Mouse (Mus musculus) testis, adult 2 months (tissue): Measurements from ENCODE around the gene Zfp580. TPM values are rescaled to one million over a fixed set of nuclear protein-coding genes. Genes with fewer than 3 reads are reported as not detected.

ENCODE experiments used
- H3K27ac ChIP-seq: fragments of 200-500 bp; 2 replicates; pipeline ENCODE4 v1.5.1; 2012; ENCODE audit warnings: low read depth, low read length; ENCODE audit not compliant: control insufficient read depth, insufficient read depth
- H3K27me3 ChIP-seq: fragments of 200-500 bp; 2 replicates; pipeline ENCODE4 v1.6.1; 2012; ENCODE audit warnings: mild to moderate bottlenecking, low read length, moderate library complexity; ENCODE audit not compliant: control insufficient read depth, insufficient read depth
- H3K36me3 ChIP-seq: fragments of 200-500 bp; 2 replicates; pipeline ENCODE4 v1.6.1; 2012; ENCODE audit warnings: mild to moderate bottlenecking, low read length; ENCODE audit not compliant: control insufficient read depth, insufficient read depth
- H3K4me1 ChIP-seq: fragments of 200-500 bp; 2 replicates; pipeline ENCODE4 v1.6.1; 2012; ENCODE audit warnings: low read length; ENCODE audit not compliant: control insufficient read depth, insufficient read depth
- H3K4me3 ChIP-seq: fragments of 200-500 bp; 2 replicates; pipeline ENCODE4 v1.5.1; 2012; ENCODE audit warnings: low read depth, mild to moderate bottlenecking, low read length, moderate library complexity, mixed read lengths; ENCODE audit not compliant: control insufficient read depth
- CTCF ChIP-seq: fragments of 200-500 bp; IDR thresholded peaks from 2 replicates; pipeline ENCODE4 v1.5.1; 2012; ENCODE audit warnings: low read depth, mild to moderate bottlenecking, inconsistent platforms, low read length, moderate library complexity; ENCODE audit not compliant: control insufficient read depth, insufficient read depth, insufficient replicate concordance
- POLR2A ChIP-seq: fragments of 200-500 bp; IDR thresholded peaks from 2 replicates; pipeline ENCODE4 v1.6.1; 2012; ENCODE audit warnings: low read depth, mild to moderate bottlenecking, inconsistent platforms, low read length, moderate library complexity; ENCODE audit not compliant: control insufficient read depth
- polyA plus RNA-seq: library from polyadenylated mRNA; depleted of rRNA; stranded (reverse); fragments of >200 nt; gene quantifications from 2 replicates; pipeline ENCODE4 v1.2.3, GENCODE M21; 2012

The Zfp580 gene
- polyA plus RNA-seq, 1 experiment = 9.4 TPM

- no peak overlapping the region for H3K4me3 ChIP-seq
- H3K4me1 ChIP-seq = peaks cover 4% of the 10 kb centered on the region
- TF ChIP-seq POLR2A (no peak), CTCF (no peak)
- H3K27me3 ChIP-seq = no peaks in the 10 kb centered on the region
- no peak overlapping the region for H3K27ac ChIP-seq
- H3K36me3 ChIP-seq = no peaks in the 10 kb centered on the region; the same call in 1 of the 2 replicates
These were observed 34.2 kb downstream of the Zfp580 start for GRCm38 (mm10) chr7:5085512-5085911.

- Histone ChIP-seq H3K27ac (no peak overlapping the region), H3K27me3 (no peaks in the 10 kb centered on the region), H3K4me3 (no peak overlapping the region), H3K4me1 (peaks cover under 1% of the 10 kb centered on the region), H3K36me3 (no peaks in the 10 kb centered on the region; the same call in 1 of the 2 replicates)
- no peak for TF ChIP-seq POLR2A
- TF ChIP-seq CTCF = no peak
These were observed 35.6 kb downstream of the Zfp580 start for GRCm38 (mm10) chr7:5086921-5087440.

DNA sequence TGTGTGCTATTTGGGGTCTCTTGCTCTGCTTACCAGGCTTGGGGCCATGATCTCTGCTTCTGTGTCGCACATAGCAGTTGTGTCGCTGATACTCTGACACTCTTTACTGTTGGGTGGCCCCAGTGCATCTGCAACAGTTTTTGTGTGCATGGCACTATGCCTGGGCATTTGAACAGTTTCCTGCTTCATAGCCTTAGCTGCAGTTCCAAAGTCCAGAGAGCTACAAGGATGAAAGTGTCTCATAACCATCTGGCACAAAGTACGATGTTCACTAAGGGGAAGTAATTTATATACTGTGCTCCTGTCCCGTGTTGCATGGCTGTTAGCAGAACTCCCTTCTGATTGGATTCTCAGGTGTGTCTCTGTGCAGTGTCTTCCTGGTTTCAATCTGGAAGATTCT, 36.5 kb downstream of the Zfp580 start:
- H3K27me3 ChIP-seq = no peaks in the 10 kb centered on the region
- TF ChIP-seq CTCF (no peak), POLR2A (no peak)
- H3K36me3 ChIP-seq = no peaks in the 10 kb centered on the region; the same call in 1 of the 2 replicates

GRCm38 (mm10) chr7:5089853-5090252, 38.5 kb downstream of the Zfp580 start:
- Histone ChIP-seq H3K27ac (no peak overlapping the region), H3K4me3 (peak overlapping the region; percentile 12), H3K27me3 (no peaks in the 10 kb centered on the region), H3K36me3 (no peaks in the 10 kb centered on the region; the same call in 1 of the 2 replicates), H3K4me1 (peaks cover 3% of the 10 kb centered on the region; the same call in 1 of the 2 replicates)
- no peak for TF ChIP-seq POLR2A
- TF ChIP-seq CTCF = no peak

More for the DNA sequence above, 36.5 kb downstream of the Zfp580 start:
- Histone ChIP-seq H3K4me3 (no peak overlapping the region), H3K4me1 (peaks cover 3% of the 10 kb centered on the region), H3K27ac (no peak overlapping the region)

- H3K36me3 ChIP-seq = no peaks in the 10 kb centered on the region; the same call in 1 of the 2 replicates
- H3K27ac ChIP-seq = no peak overlapping the region
- no peak overlapping the region for H3K4me3 ChIP-seq
- TF ChIP-seq POLR2A = no peak
- 0 out of 2 replicates have a peak, but pooled peaks have one; percentile 4 for TF ChIP-seq CTCF
- peaks cover 3% of the 10 kb centered on the region; the same call in 1 of the 2 replicates for H3K4me1 ChIP-seq
- no peaks in the 10 kb centered on the region for H3K27me3 ChIP-seq
These were observed 39.8 kb downstream of the Zfp580 start for GRCm38 (mm10) chr7:5091008-5091728.

GRCm38 (mm10) chr7:5092381-5092780, 41.0 kb downstream of the Zfp580 start:
- no peak for TF ChIP-seq CTCF
- no peaks in the 10 kb centered on the region; the same call in 1 of the 2 replicates for H3K36me3 ChIP-seq
- peaks cover 3% of the 10 kb centered on the region; the same call in 1 of the 2 replicates for H3K4me1 ChIP-seq
- no peak overlapping the region for H3K4me3 ChIP-seq
- H3K27ac ChIP-seq = no peak overlapping the region
- no peaks in the 10 kb centered on the region for H3K27me3 ChIP-seq

- Histone ChIP-seq H3K36me3 (no peaks in the 10 kb centered on the region; the same call in 1 of the 2 replicates), H3K27ac (no peak overlapping the region)
These were observed 41.6 kb downstream of the Zfp580 start for GRCm38 (mm10) chr7:5092831-5093510.

More at GRCm38 (mm10) chr7:5092831-5093510, 41.6 kb downstream of the Zfp580 start:
- no peaks in the 10 kb centered on the region for H3K27me3 ChIP-seq
- TF ChIP-seq CTCF = no peak
- no peak overlapping the region for H3K4me3 ChIP-seq
- peaks cover 3% of the 10 kb centered on the region; the same call in 1 of the 2 replicates for H3K4me1 ChIP-seq
